Mouse (Mus musculus) olfactory bulb, adult 2 months (tissue): ENCODE data around the gene Spem2. TPM values are rescaled to one million over a fixed set of nuclear protein-coding genes. Genes with fewer than 3 reads are reported as not detected.

Experiments
- H3K27ac ChIP-seq: fragments of 200-500 bp; 2 replicates; pipeline ENCODE4 v1.5.1; 2012; ENCODE audit warnings: low read depth, low read length; ENCODE audit not compliant: insufficient read depth
- H3K4me1 ChIP-seq: fragments of 200-500 bp; 2 replicates; pipeline ENCODE4 v1.6.1; 2012; ENCODE audit warnings: low read length; ENCODE audit not compliant: control insufficient read depth, insufficient read depth
- H3K4me3 ChIP-seq: fragments of 200-500 bp; 2 replicates; pipeline ENCODE4 v1.5.1; 2012; ENCODE audit warnings: mild to moderate bottlenecking, low read depth, low read length, moderate library complexity; ENCODE audit not compliant: insufficient read depth
- CTCF ChIP-seq: fragments of 200-500 bp; IDR thresholded peaks from 2 replicates; pipeline ENCODE4 v1.5.1; 2012; ENCODE audit warnings: low read depth, mild to moderate bottlenecking, low read length, moderate library complexity; ENCODE audit not compliant: insufficient read depth
- POLR2A ChIP-seq: fragments of 200-500 bp; IDR thresholded peaks from 2 replicates; pipeline ENCODE4 v1.6.1; 2012; ENCODE audit warnings: mild to moderate bottlenecking, low read depth, low read length, moderate library complexity; ENCODE audit not compliant: insufficient read depth
- WGBS: fragments of 180-500 bp; shearing (Covaris S2); methylation state at CpG from one replicate; pipeline ENCODE4 v1.1.7; 2018; 5-methylcytosine and 5-hydroxymethylcytosine counted together
- polyA plus RNA-seq: library from polyadenylated mRNA; stranded (reverse); fragments of >200 nt; gene quantifications from 2 replicates; pipeline ENCODE4 v1.2.4, GENCODE M21; 2012; ENCODE audit warnings: low replicate concordance; ENCODE audit not compliant: missing spikeins, insufficient read depth, insufficient read length

The Spem2 gene
- polyA plus RNA-seq, 1 experiment: not detected

DNA sequence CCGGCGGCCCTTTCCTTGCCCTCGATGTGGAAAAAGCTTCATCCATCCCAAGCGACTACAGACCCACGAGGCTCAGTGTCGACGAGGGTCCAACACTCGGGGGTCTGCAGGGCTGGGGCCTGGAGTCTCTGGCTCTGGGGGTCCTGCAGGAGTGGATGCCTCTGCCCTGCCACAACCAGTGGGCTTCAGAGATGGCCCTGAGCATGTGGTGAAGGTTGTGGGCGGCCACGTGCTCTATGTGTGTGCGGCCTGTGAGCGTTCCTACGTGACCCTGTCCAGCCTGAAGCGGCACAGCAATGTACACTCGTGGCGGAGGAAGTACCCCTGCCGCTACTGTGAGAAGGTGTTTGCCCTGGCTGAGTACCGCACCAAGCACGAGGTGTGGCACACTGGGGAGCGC is 41.8 kb downstream of the Spem2 start:
- no peak for TF ChIP-seq CTCF
- TF ChIP-seq POLR2A: no peak
- peaks cover 15% of the 10 kb centered on the region for H3K4me1 ChIP-seq
- 89% methylated on average over 20 of the region's 20 CpGs for WGBS
- no peak overlapping the region for H3K27ac ChIP-seq
- H3K4me3 ChIP-seq: no peak overlapping the region

DNA sequence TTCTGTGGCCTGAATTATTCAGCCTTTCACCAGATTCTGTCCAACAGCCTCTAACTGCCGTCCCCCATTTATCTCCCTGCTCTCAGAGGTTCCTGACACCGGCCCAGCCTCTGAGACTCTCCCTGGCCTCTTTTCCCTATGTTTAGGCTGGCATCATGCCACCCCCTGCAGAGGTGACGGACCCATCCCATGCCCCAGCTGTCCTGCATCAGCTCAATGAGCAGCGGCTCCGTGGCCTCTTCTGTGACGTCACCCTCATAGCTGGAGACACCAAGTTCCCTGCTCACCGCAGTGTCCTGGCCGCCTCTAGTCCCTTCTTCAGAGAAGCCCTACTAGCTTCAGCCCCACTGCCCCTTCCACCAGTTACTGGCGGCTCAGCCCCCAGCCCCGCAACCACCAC is 42.5 kb downstream of the Spem2 start:
- TF ChIP-seq POLR2A: no peak
- TF ChIP-seq CTCF: no peak
- H3K27ac ChIP-seq: no peak overlapping the region
- no peak overlapping the region for H3K4me3 ChIP-seq
- WGBS: 63% methylated on average over 10 of the region's 10 CpGs
- H3K4me1 ChIP-seq: peaks cover 15% of the 10 kb centered on the region

- H3K27ac ChIP-seq: no peak overlapping the region
- no peak overlapping the region for H3K4me3 ChIP-seq
- 62% methylated on average over 5 of the region's 5 CpGs for WGBS
- TF ChIP-seq POLR2A (no peak), CTCF (no peak)
- peaks cover 15% of the 10 kb centered on the region for H3K4me1 ChIP-seq
Observed at GRCm38 (mm10) chr11:69774961-69775360, 43.3 kb downstream of the Spem2 start.

- Histone ChIP-seq H3K4me3 (peak overlapping the region; percentile 99; the same call in 1 of the 2 replicates), H3K4me1 (peaks cover 23% of the 10 kb centered on the region), H3K27ac (no peak overlapping the region)
- WGBS: 52% methylated on average over 4 of the region's 4 CpGs
- TF ChIP-seq CTCF (no peak), POLR2A (no peak)
Observed at GRCm38 (mm10) chr11:69767625-69767909, 50.7 kb downstream of the Spem2 start.

- peak overlapping the region; percentile 99 for H3K4me3 ChIP-seq
- WGBS: 47% methylated on average over 13 of the region's 13 CpGs
- peaks cover 23% of the 10 kb centered on the region for H3K4me1 ChIP-seq
- TF ChIP-seq CTCF (no peak), POLR2A (no peak)
- H3K27ac ChIP-seq: peak overlapping the region; percentile 63
Observed at GRCm38 (mm10) chr11:69766872-69767624, 51.2 kb downstream of the Spem2 start.

Other genes starting within 250 kb of the Spem2 start
- not detected in 2 replicates for gene Wrap53, start 238.2 kb downstream of the Spem2 start, polyA plus RNA-seq
- gene Trp53, start 238.1 kb downstream of the Spem2 start, polyA plus RNA-seq: not detected in 2 replicates
- gene Atp1b2, start 212.5 kb downstream of the Spem2 start, polyA plus RNA-seq: 162 TPM in 1 of 2 replicates, not detected in the other
- gene Shbg, start 200.6 kb downstream of the Spem2 start, polyA plus RNA-seq: not detected in 2 replicates
- not detected in 2 replicates for gene Sat2, start 196.4 kb downstream of the Spem2 start, polyA plus RNA-seq
- not detected in 2 replicates for gene Fxr2, start 185.5 kb downstream of the Spem2 start, polyA plus RNA-seq
- gene Sox15, start 163.2 kb downstream of the Spem2 start, polyA plus RNA-seq: not detected in 2 replicates
- gene Mpdu1, start 155.8 kb downstream of the Spem2 start, polyA plus RNA-seq: not detected in 2 replicates
- gene Cd68, start 152.3 kb downstream of the Spem2 start, polyA plus RNA-seq: not detected in 2 replicates
- gene Eif4a1, start 146.0 kb downstream of the Spem2 start, polyA plus RNA-seq: 796 TPM in 1 of 2 replicates, not detected in the other
- not detected in 2 replicates for gene Senp3, start 136.4 kb downstream of the Spem2 start, polyA plus RNA-seq
- gene Tnfsf13, start 132.7 kb downstream of the Spem2 start, polyA plus RNA-seq: not detected in 2 replicates
- not detected in 2 replicates for gene Tnfsf12, start 122.6 kb downstream of the Spem2 start, polyA plus RNA-seq
- not detected in 2 replicates for gene Tnfsfm13, start 122.4 kb downstream of the Spem2 start, polyA plus RNA-seq
- gene Polr2a, start 59.8 kb downstream of the Spem2 start, polyA plus RNA-seq: 105 TPM in 2 replicates
- not detected in 2 replicates for gene Slc35g3, start 56.5 kb downstream of the Spem2 start, polyA plus RNA-seq
- gene Zbtb4, start 52.6 kb downstream of the Spem2 start, polyA plus RNA-seq: 250 TPM in 1 of 2 replicates, not detected in the other
- not detected in 2 replicates for gene Chrnb1, start 22.5 kb downstream of the Spem2 start, polyA plus RNA-seq
- gene Fgf11, start 16.6 kb downstream of the Spem2 start, polyA plus RNA-seq: not detected in 2 replicates
- not detected in 2 replicates for gene Tmem102, start 12.8 kb downstream of the Spem2 start, polyA plus RNA-seq
- not detected in 2 replicates for gene Gm39566, start 3.2 kb downstream of the Spem2 start, polyA plus RNA-seq
- not detected in 2 replicates for gene Spem1, start 3.7 kb upstream of the Spem2 start, polyA plus RNA-seq
- gene Nlgn2, start 19.3 kb upstream of the Spem2 start, polyA plus RNA-seq: 82.2 TPM in 1 of 2 replicates, not detected in the other
- not detected in 2 replicates for gene Tmem256, start 20.0 kb upstream of the Spem2 start, polyA plus RNA-seq
- not detected in 2 replicates for gene Plscr3, start 27.9 kb upstream of the Spem2 start, polyA plus RNA-seq
- gene Tnk1, start 40.3 kb upstream of the Spem2 start, polyA plus RNA-seq: not detected in 2 replicates
- gene Tmem95, start 59.6 kb upstream of the Spem2 start, polyA plus RNA-seq: not detected in 2 replicates
- gene Kctd11, start 62.9 kb upstream of the Spem2 start, polyA plus RNA-seq: not detected in 2 replicates
- 120 TPM in 1 of 2 replicates, not detected in the other for gene Acap1, start 77.1 kb upstream of the Spem2 start, polyA plus RNA-seq
- not detected in 2 replicates for gene 2810408A11Rik, start 82.5 kb upstream of the Spem2 start, polyA plus RNA-seq
- gene Neurl4, start 82.6 kb upstream of the Spem2 start, polyA plus RNA-seq: not detected in 2 replicates
- not detected in 2 replicates for gene Gps2, start 95.4 kb upstream of the Spem2 start, polyA plus RNA-seq
- gene Eif5a, start 103.5 kb upstream of the Spem2 start, polyA plus RNA-seq: 516 and 653 TPM in 2 replicates
- not detected in 2 replicates for gene Ybx2, start 117.3 kb upstream of the Spem2 start, polyA plus RNA-seq
- not detected in 2 replicates for gene Slc2a4, start 129.7 kb upstream of the Spem2 start, polyA plus RNA-seq
- not detected in 2 replicates for gene Cldn7, start 146.3 kb upstream of the Spem2 start, polyA plus RNA-seq
- not detected in 2 replicates for gene Ctdnep1, start 162.7 kb upstream of the Spem2 start, polyA plus RNA-seq
- not detected in 2 replicates for gene Elp5, start 164.1 kb upstream of the Spem2 start, polyA plus RNA-seq
- gene Gabarap, start 172.7 kb upstream of the Spem2 start, polyA plus RNA-seq: not detected in 2 replicates
- not detected in 2 replicates for gene Phf23, start 177.3 kb upstream of the Spem2 start, polyA plus RNA-seq
- gene Dvl2, start 182.1 kb upstream of the Spem2 start, polyA plus RNA-seq: not detected in 2 replicates
- gene Acadvl, start 196.9 kb upstream of the Spem2 start, polyA plus RNA-seq: not detected in 2 replicates
- gene Dlg4, start 198.5 kb upstream of the Spem2 start, polyA plus RNA-seq: 210 and 442 TPM in 2 replicates
- gene Asgr1, start 235.6 kb upstream of the Spem2 start, polyA plus RNA-seq: not detected in 2 replicates